Comparison of ENCODE assay signal across 24 mouse cellular contexts in genomic region chr15:101714356-101714755, GRCm38 (mm10). TPM values are rescaled to one million over a fixed set of nuclear protein-coding genes. Genes with fewer than 3 reads are reported as not detected.
"Had no signal": no experiment of that assay in that cellular context is flagged by ENCODE, and none has a peak within 500 bp of the region (broad histone marks: within the 10 kb centered on the region; RNA-seq: fewer than 3 reads in every experiment).

No protein-coding gene starts in this region.

- DNase-seq: kidney, adult 2 months; kidney, postnatal 14 days; lung, embryonic 14.5 days; lung, postnatal 14 days; midbrain, embryonic 14.5 days; right cerebral cortex, postnatal 4 days; spleen, adult 18-20 months; thymus, postnatal 4 days had no signal

- H3K4me3 ChIP-seq: kidney, embryonic 15.5 days; left cerebral cortex, adult 2 months; midbrain, embryonic 10.5 days; myocyte; neural tube, embryonic 15.5 days had no signal

- H3K9me3 ChIP-seq: kidney, embryonic 15.5 days; midbrain, embryonic 10.5 days; neural tube, embryonic 15.5 days had no signal

- H3K27me3 ChIP-seq: kidney, embryonic 15.5 days; neural tube, embryonic 15.5 days had no signal

- H3K4me2 ChIP-seq: kidney, embryonic 15.5 days; lung, embryonic 14.5 days; neural tube, embryonic 15.5 days had no signal

- ATAC-seq: intestine, embryonic 16.5 days had no signal

- H3K27ac ChIP-seq: kidney, embryonic 15.5 days; left cerebral cortex, adult 2 months; liver, embryonic 14.5 days; midbrain, embryonic 10.5 days; neural tube, embryonic 15.5 days had no signal

- H3K4me1 ChIP-seq: kidney, embryonic 15.5 days; midbrain, embryonic 10.5 days; neural tube, embryonic 15.5 days had no signal

- H3K9ac ChIP-seq: kidney, embryonic 15.5 days; liver, embryonic 14.5 days; lung, embryonic 14.5 days; neural tube, embryonic 15.5 days had no signal

- H3K36me3 ChIP-seq: kidney, embryonic 15.5 days; midbrain, embryonic 10.5 days; neural tube, embryonic 15.5 days had no signal

RNA-seq across cellular contexts. Expression of gene Krt5, which starts 1.7 kb away (rescaled TPM):
- total RNA-seq: left cerebral cortex, adult 2 months; left cerebral cortex, postnatal 14 days; liver, adult 2 months; megakaryocyte, adult 5-6 weeks had no signal
- polyA plus RNA-seq: liver, adult 2 months; lung, embryonic 14.5 days; midbrain, embryonic 14.5 days had no signal

RNA-seq across cellular contexts. Expression of gene Krt6a, which starts 20.2 kb away (rescaled TPM):
- total RNA-seq: layer of hippocampus, adult 8-10 months; layer of hippocampus, postnatal 14 days; left cerebral cortex, adult 2 months; left cerebral cortex, postnatal 14 days; liver, adult 2 months; megakaryocyte, adult 5-6 weeks had no signal
- polyA plus RNA-seq: kidney, adult 2 months; large intestine, adult 2 months; limb, embryonic 11.5 days; liver, adult 2 months; lung, embryonic 14.5 days; midbrain, embryonic 10.5 days; midbrain, embryonic 14.5 days; myocyte had no signal

RNA-seq across cellular contexts. Expression of gene Krt71, which starts 28.6 kb away (rescaled TPM):
- total RNA-seq: layer of hippocampus, adult 8-10 months; layer of hippocampus, postnatal 14 days; left cerebral cortex, adult 2 months; left cerebral cortex, postnatal 14 days; liver, adult 2 months; megakaryocyte, adult 5-6 weeks had no signal
- polyA plus RNA-seq: intestine, embryonic 16.5 days; kidney, adult 2 months; kidney, embryonic 15.5 days; large intestine, adult 2 months; limb, embryonic 11.5 days; liver, adult 2 months; liver, embryonic 14.5 days; lung, embryonic 14.5 days; midbrain, embryonic 10.5 days; myocyte; neural tube, embryonic 11.5 days; stomach, embryonic 14.5 days had no signal

RNA-seq across cellular contexts. Expression of gene Krt6b, which starts 34.3 kb away (rescaled TPM):
- total RNA-seq: layer of hippocampus, adult 8-10 months; layer of hippocampus, postnatal 14 days; left cerebral cortex, adult 2 months; left cerebral cortex, postnatal 14 days; liver, adult 2 months; megakaryocyte, adult 5-6 weeks had no signal
- polyA plus RNA-seq: intestine, embryonic 16.5 days; kidney, adult 2 months; kidney, embryonic 15.5 days; large intestine, adult 2 months; limb, embryonic 11.5 days; liver, adult 2 months; liver, embryonic 14.5 days; lung, embryonic 14.5 days; midbrain, embryonic 10.5 days; midbrain, embryonic 14.5 days; myocyte; neural tube, embryonic 11.5 days; neural tube, embryonic 15.5 days; stomach, embryonic 14.5 days had no signal
